Mouse (Mus musculus): ENCODE results near the gene Dcbld2.

DNA sequence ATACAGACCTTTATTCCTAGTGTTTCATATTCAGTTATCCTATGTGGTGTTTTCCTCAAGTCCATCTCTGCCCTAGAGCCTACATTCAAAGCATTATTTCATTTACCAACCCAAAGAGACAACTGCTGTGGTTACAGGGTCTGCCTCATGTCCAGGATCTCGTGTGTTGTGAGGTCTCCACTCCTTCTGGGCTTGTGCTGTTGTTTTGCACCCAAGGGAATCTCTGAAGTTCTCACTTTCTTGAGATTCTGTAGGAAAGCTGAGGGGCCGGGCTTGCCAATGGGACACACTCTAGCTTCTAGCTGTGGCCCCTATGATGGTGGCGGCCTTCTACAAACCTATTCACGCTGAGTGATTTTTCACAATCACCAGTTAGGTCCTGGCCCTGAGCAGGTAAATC is 3.0 kb upstream of the Dcbld2 start:
- TF ChIP-seq GATA1 (IDR thresholded peaks at IDR 0.05; ENCODE audit: borderline replicate concordance, low read length) (no peak), FLI1 (IDR thresholded peaks at IDR 0.05; ENCODE audit: low read length) (no peak)

All from megakaryocyte, embryonic 14.5 days (primary cell).